8 mouse cellular contexts compared by ENCODE assay signal in the genomic region with DNA sequence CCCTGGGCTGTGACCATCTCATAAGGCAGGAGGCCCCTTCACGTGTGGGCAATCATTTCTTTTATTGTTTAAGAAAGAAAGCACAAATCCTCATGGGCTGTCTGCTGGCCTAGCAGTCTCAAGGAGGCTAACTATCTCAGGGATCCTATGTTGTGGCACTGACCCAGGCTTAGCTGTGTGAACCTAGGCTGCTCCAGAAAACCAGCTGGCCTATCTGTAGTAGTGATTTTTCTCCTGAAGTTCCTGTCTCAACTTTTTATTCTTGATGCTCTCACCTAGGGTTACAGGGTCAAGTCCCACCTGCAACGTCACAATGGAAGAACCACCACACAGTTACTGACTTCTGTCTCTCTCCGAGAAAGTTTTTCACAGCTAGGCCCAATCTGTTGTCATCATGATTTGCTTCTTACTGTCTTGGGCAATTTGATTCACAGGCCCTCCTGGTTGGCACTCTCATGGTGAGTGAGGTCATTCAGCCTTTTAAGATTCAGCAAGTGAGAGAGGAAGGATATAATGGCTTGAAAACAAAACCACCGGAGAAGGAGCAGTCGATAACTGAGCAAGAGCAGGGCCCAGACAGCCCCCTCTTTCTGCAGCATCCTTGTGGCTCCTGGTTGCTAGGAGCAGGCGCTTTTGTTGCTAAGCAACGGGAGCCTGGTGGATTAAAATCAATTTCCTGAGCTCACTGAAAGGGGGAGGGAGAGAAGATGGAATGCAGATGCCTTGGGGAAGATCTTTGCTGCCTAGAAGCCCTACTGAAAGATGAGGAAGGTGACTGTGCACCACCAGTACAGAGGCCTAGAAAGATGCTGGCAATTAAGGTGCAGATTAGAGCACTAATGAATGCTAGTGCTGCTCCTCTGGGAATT.
DNase-seq lines count a peak whose midpoint lies in the region; ATAC-seq and TF ChIP-seq lines count a peak whose summit lies in the region.
"Had no signal": no experiment of that assay in that cellular context is flagged by ENCODE, and none has a peak within 500 bp of the region (broad histone marks: within the 10 kb centered on the region; RNA-seq: fewer than 3 reads in every experiment).

No protein-coding gene starts in this region.

- no peak overlapping the region for H3K9ac ChIP-seq in forebrain, embryonic 13.5 days
- H3K9ac ChIP-seq: heart, embryonic 15.5 days had no signal

- WGBS in forebrain, embryonic 13.5 days = 21% methylated on average over 7 of the region's 7 CpGs
- WGBS in thymus, adult 2 months = 89% methylated on average over 7 of the region's 7 CpGs

- DNase-seq in hindlimb bud, embryonic 11.5 days (ENCODE audit: extremely low spot score, low read depth, low spot score) = peak; percentile 42
- peak; percentile 77 for DNase-seq in mesoderm, embryonic 11.5 days (ENCODE audit: low read depth, low spot score)
- DNase-seq in right cerebral cortex, postnatal 36 days (ENCODE audit: low spot score in 2 of 2) = peak; percentile 65
- no peak for DNase-seq in thymus, adult 2 months
- no peak for DNase-seq in heart, postnatal 10 days

- intact Hi-C loops in heart, postnatal 10 days (cut with DNase I) = loop anchor here (5.0 kb wide), 1 partner anchor 78 kb away; a partner anchor contains a TSS

- H3K36me3 ChIP-seq in forebrain, embryonic 13.5 days (ENCODE audit: poor library complexity, severe bottlenecking) = no peaks in the 10 kb centered on the region
- H3K36me3 ChIP-seq in thymus, adult 2 months (ENCODE audit: control insufficient read depth, insufficient read depth, low read length) = no peaks in the 10 kb centered on the region
- H3K36me3 ChIP-seq: heart, embryonic 15.5 days had no signal

- H3K27me3 ChIP-seq in forebrain, embryonic 13.5 days = peaks cover 61% of the 10 kb centered on the region
- H3K27me3 ChIP-seq in thymus, adult 2 months (ENCODE audit: control insufficient read depth, insufficient read depth, low read length) = no peaks in the 10 kb centered on the region

- peak overlapping the region; percentile 55 for H3K27ac ChIP-seq in forebrain, embryonic 13.5 days
- no peak overlapping the region for H3K27ac ChIP-seq in thymus, adult 2 months (ENCODE audit: control insufficient read depth, insufficient read depth, low read length)
- H3K27ac ChIP-seq: heart, embryonic 15.5 days had no signal

- ATAC-seq in forebrain, embryonic 13.5 days = peak; percentile 97
- no peak for ATAC-seq in megakaryocyte progenitor cell, adult 5-6 weeks (replicated peaks; ENCODE audit: poor library complexity)

- H3K4me2 ChIP-seq in forebrain, embryonic 13.5 days = peak overlapping the region; percentile 6; the same call in 1 of the 2 replicates
- H3K4me2 ChIP-seq: heart, embryonic 15.5 days had no signal

- no peaks in the 10 kb centered on the region for H3K9me3 ChIP-seq in forebrain, embryonic 13.5 days (replicated peaks)
- H3K9me3 ChIP-seq: heart, embryonic 15.5 days had no signal

- H3K4me3 ChIP-seq in forebrain, embryonic 13.5 days = no peak overlapping the region
- H3K4me3 ChIP-seq in thymus, adult 2 months (ENCODE audit: control insufficient read depth, insufficient read depth, low read length) = no peak overlapping the region
- H3K4me3 ChIP-seq: heart, embryonic 15.5 days had no signal

- no peak for TF ChIP-seq POLR2A in thymus, adult 2 months (IDR thresholded peaks at IDR 0.05; ENCODE audit: control insufficient read depth, extremely low read depth, insufficient read depth, low read length, poor library complexity)

- H3K4me1 ChIP-seq in forebrain, embryonic 13.5 days = peaks cover 15% of the 10 kb centered on the region
- no peaks in the 10 kb centered on the region for H3K4me1 ChIP-seq in thymus, adult 2 months (replicated peaks; ENCODE audit: control insufficient read depth, insufficient read depth, low read length)

- no peak for TF ChIP-seq CTCF in thymus, adult 2 months (IDR thresholded peaks at IDR 0.05; ENCODE audit: borderline replicate concordance, control insufficient read depth, extremely low read depth, insufficient read depth, low read length, poor library complexity)

Comparison
In these comparisons a context has a peak if more than half of its experiments do, and no peak if none do; other contexts are left out.
1. DNase-seq: peak in hindlimb bud, embryonic 11.5 days (single experiment), mesoderm, embryonic 11.5 days (single experiment) and right cerebral cortex, postnatal 36 days (2 of 2); none in thymus, adult 2 months (single experiment) and heart, postnatal 10 days (0 of 2).